ENCODE assay signal across 9 mouse cellular contexts in genomic region chr2:158106947-158107587, GRCm38 (mm10). TPM values are rescaled to one million over a fixed set of nuclear protein-coding genes. Genes with fewer than 3 reads are reported as not detected.
A peak's percentile ranks its signal among the peaks of the same experiment; 100 is the strongest.
DNase-seq lines count a peak whose midpoint lies in the region; ATAC-seq and TF ChIP-seq lines count a peak whose summit lies in the region.
"Had no signal": no experiment of that assay in that cellular context is flagged by ENCODE, and none has a peak within 500 bp of the region (broad histone marks: within the 10 kb centered on the region; RNA-seq: fewer than 3 reads in every experiment).

No protein-coding gene starts in this region.

- no peak for ATAC-seq in frontal cortex, adult (ENCODE audit: low TSS enrichment)
- peak; percentile 69 to 77; a peak in 3 of 4 replicates for ATAC-seq in hematopoietic stem cell, adult 5-6 weeks (replicated peaks in 1 of 2; ENCODE audit: insufficient read depth in 1 of 2, low FRiP score in 2 of 2, low TSS enrichment in 1 of 2, low read depth in 1 of 2, poor library complexity in 2 of 2, severe bottlenecking in 2 of 2)

- H3K4me1 ChIP-seq in embryonic fibroblast, embryonic 13.5 days (ENCODE audit: control insufficient read depth, insufficient read depth, low read length): peaks cover 14% of the 10 kb centered on the region; the same call in 1 of the 2 replicates

- peak; percentile 69 for TF ChIP-seq CTCF in embryonic fibroblast, embryonic 13.5 days (IDR thresholded peaks at IDR 0.05; ENCODE audit: borderline replicate concordance, insufficient read depth, low read length)

- peak; percentile 36 to 50 for DNase-seq in frontal cortex, postnatal 10 days (ENCODE audit: low spot score in 2 of 2)
- DNase-seq in NIH3T3 (ENCODE audit: low read depth): peak; percentile 85
- DNase-seq in layer of hippocampus, postnatal 36 days: peak; percentile 23 to 24
- DNase-seq in mesoderm, embryonic 11.5 days (ENCODE audit: low read depth, low spot score): peak; percentile 59
- peak; percentile 71 for DNase-seq in yolk sac, embryonic 10.5 days (ENCODE audit: low spot score)

- H3K27ac ChIP-seq in embryonic fibroblast, embryonic 13.5 days (ENCODE audit: insufficient read depth, low read length): no peak overlapping the region
- H3K27ac ChIP-seq: macrophage had no signal

- no peak for TF ChIP-seq POLR2A in embryonic fibroblast, embryonic 13.5 days (IDR thresholded peaks at IDR 0.05; ENCODE audit: low read depth, low read length)

- no peak overlapping the region for H3K4me3 ChIP-seq in embryonic fibroblast, embryonic 13.5 days (ENCODE audit: insufficient read depth, low read length)

RNA-seq across cellular contexts. Expression of gene Tgm2, which starts 39.2 kb away (rescaled TPM):
- 15.8 and 33.1 TPM in 2 replicates for polyA plus RNA-seq in embryonic fibroblast, embryonic 13.5 days (2011; ENCODE audit: insufficient read length, low read depth, missing spikeins)
- 17.9 and 19.4 TPM in 2 replicates for total RNA-seq in hematopoietic stem cell, adult 5-6 weeks (2017)
- 10 to 100 TPM in 1 of 2 experiments, 1 to 10 TPM in 1; 7.9 to 12.7 TPM for total RNA-seq in layer of hippocampus, postnatal 36 days (2021)

Comparison
In these comparisons a context has a peak if more than half of its experiments do, and no peak if none do; other contexts are left out.
1. DNase-seq: peak in every context shown above with its lines; median percentile 85 in NIH3T3; 71 in yolk sac, embryonic 10.5 days; 59 in mesoderm, embryonic 11.5 days; 43 in frontal cortex, postnatal 10 days; 24 in layer of hippocampus, postnatal 36 days.